Mouse (Mus musculus): ENCODE measurements around the gene Kif1b.
"Not testable (repeated sequence)": the region's sequence is repeated elsewhere in the genome, so short reads cannot be mapped to it uniquely, and the experiment has no call there.

The Kif1b gene

GRCm38 (mm10) chr4:149228256-149228655, 79.2 kb downstream of the Kif1b start:
- DNase-seq (ENCODE audit: extremely low read depth, insufficient read length, low spot score): no peak

GRCm38 (mm10) chr4:149226311-149226710, 81.2 kb downstream of the Kif1b start:
- no peak for DNase-seq (ENCODE audit: extremely low read depth, insufficient read length, low spot score)

GRCm38 (mm10) chr4:149223453-149223852, 84.0 kb downstream of the Kif1b start:
- DNase-seq (ENCODE audit: extremely low read depth, insufficient read length, low spot score): no peak

GRCm38 (mm10) chr4:149220481-149220880, 87.0 kb downstream of the Kif1b start:
- no peak for DNase-seq (ENCODE audit: extremely low read depth, insufficient read length, low spot score)

- DNase-seq (ENCODE audit: extremely low read depth, insufficient read length, low spot score): no peak
Measured at GRCm38 (mm10) chr4:149220042-149220473, 87.4 kb downstream of the Kif1b start.

GRCm38 (mm10) chr4:149219401-149220041, 88.0 kb downstream of the Kif1b start:
- DNase-seq (ENCODE audit: extremely low read depth, insufficient read length, low spot score): no peak

- DNase-seq (ENCODE audit: extremely low read depth, insufficient read length, low spot score): no peak
Measured at GRCm38 (mm10) chr4:149218476-149218875, 89.0 kb downstream of the Kif1b start.

- no peak for DNase-seq (ENCODE audit: extremely low read depth, insufficient read length, low spot score)
Measured at GRCm38 (mm10) chr4:149215982-149216381, 91.5 kb downstream of the Kif1b start.

- no peak for DNase-seq (ENCODE audit: extremely low read depth, insufficient read length, low spot score)
Measured at GRCm38 (mm10) chr4:149215397-149215796, 92.1 kb downstream of the Kif1b start.

- not testable (repeated sequence) for DNase-seq (ENCODE audit: extremely low read depth, insufficient read length, low spot score)
Measured at GRCm38 (mm10) chr4:149214468-149214867, 93.0 kb downstream of the Kif1b start.

GRCm38 (mm10) chr4:149213466-149213865, 94.0 kb downstream of the Kif1b start:
- DNase-seq (ENCODE audit: extremely low read depth, insufficient read length, low spot score): no peak

GRCm38 (mm10) chr4:149211441-149211840, 96.1 kb downstream of the Kif1b start:
- not testable (repeated sequence) for DNase-seq (ENCODE audit: extremely low read depth, insufficient read length, low spot score)

GRCm38 (mm10) chr4:149202467-149202866, 105.0 kb downstream of the Kif1b start:
- no peak for DNase-seq (ENCODE audit: extremely low read depth, insufficient read length, low spot score)

GRCm38 (mm10) chr4:149201110-149201509, 106.4 kb downstream of the Kif1b start:
- no peak for DNase-seq (ENCODE audit: extremely low read depth, insufficient read length, low spot score)

- DNase-seq (ENCODE audit: extremely low read depth, insufficient read length, low spot score): no peak
Measured at GRCm38 (mm10) chr4:149197180-149197579, 110.3 kb downstream of the Kif1b start.

- DNase-seq (ENCODE audit: extremely low read depth, insufficient read length, low spot score): no peak
Measured at GRCm38 (mm10) chr4:149191103-149191502, 116.4 kb downstream of the Kif1b start.

- DNase-seq (ENCODE audit: extremely low read depth, insufficient read length, low spot score): no peak
Measured at GRCm38 (mm10) chr4:149188563-149188962, 118.9 kb downstream of the Kif1b start.

GRCm38 (mm10) chr4:149182755-149183154, 124.7 kb downstream of the Kif1b start:
- no peak for DNase-seq (ENCODE audit: extremely low read depth, insufficient read length, low spot score)

GRCm38 (mm10) chr4:149182192-149182591, 125.3 kb downstream of the Kif1b start:
- DNase-seq (ENCODE audit: extremely low read depth, insufficient read length, low spot score): no peak

- DNase-seq (ENCODE audit: extremely low read depth, insufficient read length, low spot score): no peak
Measured at GRCm38 (mm10) chr4:149179573-149179972, 127.9 kb downstream of the Kif1b start.

- no peak for DNase-seq (ENCODE audit: extremely low read depth, insufficient read length, low spot score)
Measured at GRCm38 (mm10) chr4:149179160-149179559, 128.3 kb downstream of the Kif1b start.

- DNase-seq (ENCODE audit: extremely low read depth, insufficient read length, low spot score): no peak
Measured at GRCm38 (mm10) chr4:149178328-149178727, 129.2 kb downstream of the Kif1b start.

GRCm38 (mm10) chr4:149177046-149177445, 130.4 kb downstream of the Kif1b start:
- DNase-seq (ENCODE audit: extremely low read depth, insufficient read length, low spot score): no peak
